Mouse (Mus musculus): ENCODE results near the gene Utf1. TPM values are rescaled to one million over a fixed set of nuclear protein-coding genes. Genes with fewer than 3 reads are reported as not detected.
A peak's percentile ranks its signal among the peaks of the same experiment; 100 is the strongest.

Utf1 gene
- not detected for total RNA-seq (2021)

DNA sequence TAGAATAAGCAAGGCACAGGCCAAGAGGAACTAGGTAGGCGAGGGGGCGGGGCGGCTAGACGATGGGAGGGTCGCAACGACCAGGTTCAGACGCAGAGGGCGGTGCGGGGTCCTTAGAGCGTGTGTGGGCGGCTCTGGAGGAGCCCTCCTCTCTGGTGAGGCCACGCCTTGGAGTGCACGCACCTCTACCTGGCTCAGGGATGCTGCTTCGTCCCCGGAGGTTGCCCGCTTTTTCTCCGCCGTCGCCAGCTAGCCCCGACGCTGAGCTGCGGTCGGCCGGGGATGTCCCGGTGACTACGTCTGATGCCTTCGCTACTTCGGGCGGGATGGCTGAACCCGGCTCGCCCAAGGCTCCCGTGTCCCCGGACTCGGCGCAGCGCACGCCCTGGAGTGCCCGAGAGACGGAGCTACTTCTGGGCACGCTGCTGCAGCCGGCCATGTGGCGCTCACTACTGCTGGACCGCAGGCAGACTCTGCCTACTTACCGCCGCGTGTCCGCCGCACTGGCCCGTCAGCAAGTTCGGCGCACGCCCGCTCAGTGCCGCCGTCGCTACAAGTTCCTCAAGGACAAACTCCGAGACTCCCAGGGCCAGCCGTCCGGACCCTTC is at the start of gene Utf1:
TSS of gene Utf1 (plus strand) at position 116 of the 608 bp plus-strand sequence.
- DNase-seq: peak; percentile 26

GRCm38 (mm10) chr7:139894655-139895557 is 48.7 kb upstream of the Utf1 start, which contains the start of gene Kndc1:
Gene Kndc1, plus strand, starts transcription at chr7:139894696.
- peak; percentile 47 for DNase-seq

- no peak for DNase-seq
Measured at GRCm38 (mm10) chr7:139896271-139896670, 47.3 kb upstream of the Utf1 start.

DNA sequence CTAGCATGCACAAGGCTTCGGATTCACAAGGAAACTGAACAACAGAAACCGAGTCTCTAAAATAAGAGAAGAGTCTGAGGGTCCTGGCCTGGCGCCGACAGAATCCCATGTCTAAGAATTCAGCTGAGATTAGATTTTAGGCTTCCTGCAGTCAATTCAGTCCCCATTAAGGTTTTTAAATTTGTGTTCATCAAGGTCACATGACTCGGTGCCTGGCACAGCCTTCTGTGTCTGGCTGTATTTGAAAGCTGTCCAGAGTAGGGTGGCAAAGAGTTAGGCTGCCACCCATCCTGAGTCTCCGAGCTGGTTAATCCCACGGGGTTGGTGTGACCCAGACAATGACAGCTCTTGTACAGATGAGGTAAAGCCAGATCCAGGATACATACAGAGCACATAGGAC is 46.8 kb upstream of the Utf1 start:
- DNase-seq: no peak

GRCm38 (mm10) chr7:139898606-139899005 is 45.0 kb upstream of the Utf1 start:
- DNase-seq: no peak

- no peak for DNase-seq
Measured at GRCm38 (mm10) chr7:139899505-139899904, 44.1 kb upstream of the Utf1 start.

DNA sequence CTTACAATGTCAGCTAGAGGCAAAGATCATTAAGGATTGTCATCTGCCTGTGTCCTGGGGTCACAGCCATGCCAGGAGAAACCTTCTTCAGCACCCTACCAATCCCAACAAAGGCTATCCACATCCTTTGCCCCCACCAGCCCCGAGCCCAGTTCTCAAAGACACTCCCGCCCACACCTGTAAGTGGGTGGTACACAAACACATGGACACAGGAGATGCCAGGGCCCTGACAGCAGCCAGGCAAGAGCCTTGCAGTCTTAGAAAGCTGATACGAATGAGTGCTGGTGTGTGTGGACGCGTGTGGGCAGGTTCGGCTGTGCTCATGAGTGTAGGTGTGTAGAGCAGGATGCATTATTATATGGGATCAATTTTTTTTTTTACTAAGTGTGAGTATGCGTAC is 43.1 kb upstream of the Utf1 start:
- no peak for DNase-seq

GRCm38 (mm10) chr7:139900896-139901295 is 42.7 kb upstream of the Utf1 start:
- DNase-seq: no peak

DNA sequence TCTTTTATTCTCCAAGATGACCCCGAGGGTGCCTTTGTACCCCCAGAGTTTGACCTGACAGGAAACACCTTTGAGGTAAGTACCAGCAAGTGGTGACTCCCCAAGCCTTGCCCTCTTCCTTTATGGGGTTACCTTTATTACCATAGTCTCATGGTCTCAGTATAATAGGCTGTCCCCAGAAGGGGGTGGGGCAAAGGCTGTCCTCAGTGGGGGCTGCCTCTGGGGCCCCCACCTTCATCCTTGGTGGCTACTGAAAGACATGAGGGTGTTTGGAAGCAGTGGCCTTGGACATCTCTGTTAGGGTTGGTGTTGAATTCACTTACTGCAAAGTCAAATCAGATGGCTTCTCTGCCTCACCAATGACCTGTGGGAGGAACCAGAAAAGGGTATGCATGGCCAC is 41.6 kb upstream of the Utf1 start:
- DNase-seq: no peak

DNA sequence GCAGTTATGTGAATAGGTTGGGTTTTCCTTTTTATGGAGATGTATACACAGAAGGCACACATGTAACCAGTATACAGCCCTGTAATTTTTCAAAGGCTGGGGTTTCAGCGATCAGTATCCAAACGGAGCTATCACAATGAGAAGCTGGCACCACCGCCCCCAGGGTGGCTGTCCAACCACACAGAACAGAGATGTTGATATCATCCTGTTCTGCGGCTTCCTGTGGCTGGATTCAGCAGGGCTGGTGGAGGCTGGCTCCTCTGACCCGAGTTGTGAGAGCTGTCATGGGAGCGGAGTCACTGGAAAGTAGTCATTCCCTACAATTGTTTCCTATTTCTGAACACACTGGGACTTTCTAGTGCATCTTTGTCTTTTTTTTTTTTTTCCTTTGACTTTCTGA is 38.3 kb upstream of the Utf1 start:
- no peak for DNase-seq

- DNase-seq: peak; percentile 54
Measured at GRCm38 (mm10) chr7:139905661-139906060, 37.9 kb upstream of the Utf1 start.

GRCm38 (mm10) chr7:139908176-139908575 is 35.4 kb upstream of the Utf1 start:
- no peak for DNase-seq

DNA sequence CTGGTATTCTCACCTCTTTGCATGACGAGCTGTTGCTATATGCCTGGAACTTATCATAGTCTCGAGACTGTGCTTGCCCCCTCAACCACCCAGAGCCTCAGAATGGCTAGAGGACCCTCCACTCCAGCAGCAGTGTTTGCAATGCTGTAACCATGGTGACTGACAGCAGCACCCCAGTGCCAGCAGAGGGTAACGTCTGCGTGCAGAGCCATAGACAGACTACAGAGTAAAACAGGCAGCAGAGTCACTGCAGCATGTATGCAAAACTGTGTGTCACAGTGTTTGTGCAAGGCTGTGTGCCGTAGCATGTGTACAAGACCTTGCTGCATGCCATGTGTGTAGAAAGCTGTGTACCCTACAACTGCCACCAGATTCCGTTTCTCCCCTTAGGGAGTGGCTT is 34.1 kb upstream of the Utf1 start:
- no peak for DNase-seq

- DNase-seq: no peak
Measured at GRCm38 (mm10) chr7:139910204-139910835, 33.3 kb upstream of the Utf1 start.

DNA sequence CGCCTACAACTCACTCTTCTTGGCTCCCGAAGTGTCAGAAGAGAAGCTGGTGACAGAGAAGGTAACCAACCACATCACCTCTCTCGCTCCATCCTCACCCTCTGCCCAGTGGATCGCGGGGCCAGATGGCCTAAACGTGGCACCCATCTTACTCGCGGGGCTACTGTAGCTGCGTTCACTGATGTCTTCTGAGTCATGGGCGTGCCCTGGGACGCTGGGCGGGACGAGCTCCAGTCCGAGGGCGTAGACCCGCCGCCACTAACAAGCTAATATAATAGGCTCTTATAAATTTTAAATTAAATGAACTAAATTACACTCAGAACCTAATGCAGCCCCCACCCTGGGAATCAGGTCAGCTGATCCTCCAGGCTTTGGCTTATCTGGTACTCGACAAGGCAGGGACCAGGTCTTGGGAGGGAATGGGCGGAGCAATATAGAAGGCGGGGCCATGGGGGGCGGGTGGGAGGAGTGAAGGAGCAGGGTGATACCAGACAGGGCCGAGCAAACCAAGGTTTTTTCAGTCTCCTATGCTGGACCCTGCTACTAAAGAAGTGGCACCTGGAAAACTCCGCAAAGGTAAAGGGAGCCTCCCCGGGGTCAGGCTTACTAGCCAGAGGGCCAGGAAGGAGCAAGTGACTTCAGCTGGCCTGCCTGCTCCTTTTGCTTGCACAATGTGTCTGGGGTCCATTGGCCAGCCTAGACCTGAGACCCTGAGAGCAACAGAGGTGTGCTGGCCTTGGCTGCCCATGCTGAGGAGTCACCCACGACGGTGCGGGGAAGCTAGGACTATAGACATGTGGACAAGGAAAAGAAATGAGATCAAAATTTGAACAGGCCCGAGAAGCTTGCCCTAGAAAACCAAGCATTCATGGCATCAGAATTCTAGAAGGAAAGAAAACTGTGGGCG is 29.2 kb upstream of the Utf1 start:
- DNase-seq: no peak

GRCm38 (mm10) chr7:139915646-139916257 is 27.8 kb upstream of the Utf1 start:
- no peak for DNase-seq

DNA sequence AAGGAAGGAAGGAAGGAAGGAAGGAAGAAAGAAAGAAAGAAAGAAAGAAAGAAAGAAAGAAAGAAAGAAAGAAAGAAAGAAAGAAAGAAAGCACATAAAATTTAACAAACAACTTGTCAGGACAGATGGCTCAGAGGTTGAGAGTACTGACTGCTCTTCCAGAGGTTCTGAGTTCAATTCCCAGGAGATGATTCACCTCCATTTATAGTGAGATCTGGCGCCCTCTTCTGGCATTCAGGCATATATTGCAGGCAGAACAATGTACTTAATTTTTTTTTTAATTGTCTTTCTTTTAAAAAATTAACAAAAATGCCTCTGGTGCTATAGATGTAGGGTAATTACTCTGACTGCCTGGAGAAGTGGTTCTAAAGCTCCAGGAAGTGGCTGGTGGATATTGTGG is 27.2 kb upstream of the Utf1 start:
- DNase-seq: no peak

DNA sequence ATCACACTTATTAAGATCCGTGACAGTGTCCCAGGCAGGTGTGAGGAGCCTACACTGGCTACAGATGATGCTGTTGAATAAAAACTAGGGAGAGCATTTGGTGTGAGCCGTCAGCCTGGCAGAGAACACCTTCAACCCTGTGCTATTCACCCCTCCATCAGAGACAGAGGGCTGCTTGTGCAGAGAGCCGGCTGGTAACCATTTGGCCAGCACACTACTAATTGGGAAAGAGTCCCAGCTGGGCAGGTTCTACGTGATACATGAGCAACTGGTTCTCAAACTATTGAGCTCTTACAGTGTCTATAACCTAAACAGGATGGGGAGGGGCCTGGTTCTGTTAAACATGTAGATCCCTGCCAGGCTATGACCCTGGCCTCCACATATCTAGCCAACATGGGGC is 25.3 kb upstream of the Utf1 start:
- no peak for DNase-seq

DNA sequence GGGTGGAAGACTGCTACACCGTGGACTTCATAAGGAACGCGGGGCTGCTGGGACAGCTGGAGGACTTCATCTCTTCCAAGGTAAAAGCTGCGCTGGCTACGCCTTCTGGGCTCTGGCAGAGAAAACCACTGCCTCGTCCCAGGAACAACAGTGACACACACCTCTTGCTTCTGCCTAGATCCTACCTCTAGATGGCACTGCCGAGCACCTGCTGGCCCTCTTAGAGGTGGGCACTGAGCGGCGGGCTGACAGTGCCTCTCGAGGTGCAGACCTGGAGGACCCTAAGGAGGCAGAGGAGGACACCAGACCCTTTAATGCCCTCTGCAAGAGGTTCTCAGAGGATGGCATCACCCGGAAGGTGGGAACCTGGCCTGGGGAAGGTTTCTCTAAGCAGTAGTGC is 12.9 kb upstream of the Utf1 start:
- DNase-seq: peak; percentile 61

- DNase-seq: no peak
Measured at GRCm38 (mm10) chr7:139936705-139937104, 6.9 kb upstream of the Utf1 start.

GRCm38 (mm10) chr7:139937138-139937537 is 6.5 kb upstream of the Utf1 start:
- no peak for DNase-seq

DNA sequence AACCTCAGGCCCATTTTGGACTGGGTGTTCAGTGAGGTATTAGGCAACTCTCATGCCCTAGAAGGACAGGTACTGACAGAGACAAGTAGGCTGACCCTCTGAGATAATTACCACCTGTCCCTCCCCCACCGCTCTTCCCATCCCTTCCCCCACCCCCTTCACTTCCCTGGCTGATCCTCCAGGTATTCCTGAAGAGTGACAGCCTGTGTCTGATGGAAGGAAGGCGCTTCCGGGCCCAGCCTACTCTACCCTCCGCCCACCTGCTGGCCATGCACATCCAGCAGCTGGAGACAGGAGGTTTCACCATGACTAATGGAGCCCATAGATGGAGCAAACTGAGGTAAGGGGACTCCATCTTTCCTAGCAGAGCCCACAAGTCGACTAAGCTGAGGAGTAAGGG is 5.8 kb upstream of the Utf1 start:
- no peak for DNase-seq
